Mouse (Mus musculus) forebrain, embryonic 10.5 days (tissue): ENCODE data around the gene Ormdl2. TPM values are rescaled to one million over a fixed set of nuclear protein-coding genes. Genes with fewer than 3 reads are reported as not detected.

Experiments used
- DNase-seq: peaks from one replicate; pipeline ENCODE4 v3.0.0-alpha.2; 2017; ENCODE audit warnings: low spot score; ENCODE audit errors: extremely low spot score
- H3K27ac ChIP-seq: fragments of 300-500 bp; sonication (generic); 2 replicates; pipeline ENCODE4 v1.5.1; 2016; ENCODE audit warnings: mild to moderate bottlenecking
- H3K27me3 ChIP-seq: fragments of 300-500 bp; sonication (generic); 2 replicates; pipeline ENCODE4 v1.6.1; 2016; ENCODE audit warnings: mild to moderate bottlenecking; ENCODE audit not compliant: poor library complexity, severe bottlenecking
- H3K36me3 ChIP-seq: fragments of 300-500 bp; sonication (generic); replicated peaks from 2 replicates; pipeline ENCODE4 v1.6.1; 2016; ENCODE audit warnings: mild to moderate bottlenecking, moderate library complexity
- H3K4me1 ChIP-seq: fragments of 300-500 bp; sonication (generic); 2 replicates; pipeline ENCODE4 v1.6.1; 2016
- H3K4me3 ChIP-seq: fragments of 300-500 bp; sonication (generic); 2 replicates; pipeline ENCODE4 v1.5.1; 2016; ENCODE audit warnings: mild to moderate bottlenecking, moderate library complexity
- H3K9me3 ChIP-seq: fragments of 300-500 bp; sonication (generic); 2 replicates; pipeline ENCODE4 v1.6.1; 2016; ENCODE audit warnings: mild to moderate bottlenecking, moderate library complexity
- WGBS: fragments of 180-500 bp; shearing (Covaris S2); methylation state at CpG from one replicate; pipeline ENCODE4 v1.1.7; 2016; 5-methylcytosine and 5-hydroxymethylcytosine counted together
- polyA plus RNA-seq: library from polyadenylated mRNA; unstranded; fragments of >200 nt; fragmentation: Nextera tagmentation; extraction: Ambion mirVana; gene quantifications from 2 replicates; pipeline ENCODE4 v1.2.1, GENCODE M21; 2016

Gene Ormdl2
- polyA plus RNA-seq, result 88.0 and 92.9 TPM in 2 replicates

DNA sequence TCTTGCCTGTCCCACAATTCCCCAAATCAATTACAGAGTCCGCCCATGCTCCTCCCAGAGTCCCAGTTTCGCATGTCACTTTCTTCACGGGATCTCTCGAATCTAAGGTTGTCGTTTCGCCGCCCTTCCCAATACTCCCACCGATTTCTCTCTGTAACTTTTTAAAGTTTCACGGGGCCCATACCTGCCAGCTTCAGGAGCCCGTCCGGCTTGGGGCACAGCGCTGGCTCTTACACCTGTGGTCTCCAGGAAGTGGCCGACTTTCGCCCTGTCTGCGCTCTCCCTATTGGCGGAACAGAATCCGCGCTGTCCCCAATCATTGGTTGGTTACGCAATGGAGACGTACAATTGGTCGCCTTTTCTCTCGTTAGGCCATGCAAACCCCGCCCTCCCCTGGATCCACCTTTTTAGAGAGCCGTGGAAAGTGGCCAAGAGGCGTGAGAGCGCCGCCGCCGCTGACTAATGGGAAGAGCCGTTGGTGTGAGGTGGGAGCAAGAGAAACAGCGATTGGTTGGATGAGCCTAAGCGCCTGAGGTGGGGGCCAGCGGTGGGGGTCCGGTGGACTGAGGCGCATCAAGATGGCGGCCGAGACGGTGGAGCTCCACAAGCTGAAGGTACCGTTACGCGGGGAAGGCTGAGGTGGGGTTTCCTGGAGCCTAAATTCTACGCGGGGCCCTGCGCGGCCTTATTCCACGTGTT is at the start of gene Ormdl2:
TSS of gene Ormdl2 (minus strand) at position 288 of the 699 bp plus-strand sequence.
- H3K27ac ChIP-seq, result peak within 1 kb of the TSS; percentile 90
- H3K4me1 ChIP-seq, result peaks cover 23% of the 10 kb centered on the region
- peak within 1 kb of the TSS; percentile 79 for H3K4me3 ChIP-seq
- under 1% methylated on average over 46 of the region's 46 CpGs for WGBS
- H3K27me3 ChIP-seq, result no peaks in the 10 kb centered on the region
- H3K9me3 ChIP-seq, result no peaks in the 10 kb centered on the region
- H3K36me3 ChIP-seq, result peaks cover 64% of the 10 kb centered on the region
- peak; percentile 100 for DNase-seq

GRCm38 (mm10) chr10:128870341-128870740 is 48.9 kb upstream of the Ormdl2 start:
- 87% methylated on average over 3 of the region's 3 CpGs for WGBS
- H3K27ac ChIP-seq, result no peak overlapping the region

GRCm38 (mm10) chr10:128866518-128866917 is 45.1 kb upstream of the Ormdl2 start:
- peaks cover 85% of the 10 kb centered on the region for H3K36me3 ChIP-seq
- WGBS, result 92% methylated on average over 1 of the region's 1 CpGs
- H3K27me3 ChIP-seq, result no peaks in the 10 kb centered on the region
- H3K9me3 ChIP-seq, result no peaks in the 10 kb centered on the region
- no peaks in the 10 kb centered on the region for H3K4me1 ChIP-seq
- no peak overlapping the region for H3K4me3 ChIP-seq
- no peak overlapping the region for H3K27ac ChIP-seq
- DNase-seq, result no peak

More at GRCm38 (mm10) chr10:128870341-128870740, 48.9 kb upstream of the Ormdl2 start:
- Histone ChIP-seq H3K9me3 (no peaks in the 10 kb centered on the region), H3K4me1 (no peaks in the 10 kb centered on the region), H3K4me3 (no peak overlapping the region), H3K36me3 (peaks cover 92% of the 10 kb centered on the region), H3K27me3 (no peaks in the 10 kb centered on the region)
- DNase-seq, result no peak

GRCm38 (mm10) chr10:128866042-128866441 is 44.6 kb upstream of the Ormdl2 start:
- Histone ChIP-seq H3K4me3 (no peak overlapping the region), H3K36me3 (peaks cover 85% of the 10 kb centered on the region), H3K27me3 (no peaks in the 10 kb centered on the region), H3K9me3 (no peaks in the 10 kb centered on the region), H3K27ac (no peak overlapping the region), H3K4me1 (no peaks in the 10 kb centered on the region)
- WGBS, result 88% methylated on average over 3 of the region's 3 CpGs
- no peak for DNase-seq

DNA sequence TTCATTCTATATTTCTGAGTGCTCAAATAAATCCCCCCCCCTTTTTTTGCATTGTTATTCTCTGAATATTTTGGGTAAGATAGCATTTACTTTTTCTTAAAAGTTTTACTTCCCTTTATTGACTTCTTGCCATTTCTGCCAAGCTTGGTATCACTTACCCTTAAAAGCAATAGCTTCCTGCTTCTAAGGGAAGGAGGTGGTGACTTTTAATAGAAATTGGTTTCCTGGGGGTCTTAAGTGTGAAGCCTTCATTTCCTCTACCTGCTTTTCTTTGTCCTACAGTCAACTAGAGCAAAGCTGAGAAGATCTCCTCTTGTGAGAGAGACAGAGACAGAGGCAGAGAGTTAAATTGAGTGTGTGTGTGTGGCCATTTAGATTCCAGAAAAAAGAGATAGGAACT is 39.7 kb upstream of the Ormdl2 start:
- no peaks in the 10 kb centered on the region for H3K4me1 ChIP-seq
- H3K4me3 ChIP-seq, result no peak overlapping the region
- H3K27ac ChIP-seq, result no peak overlapping the region
- peaks cover 82% of the 10 kb centered on the region for H3K36me3 ChIP-seq
- no peaks in the 10 kb centered on the region for H3K9me3 ChIP-seq
- no peak for DNase-seq
- no peaks in the 10 kb centered on the region for H3K27me3 ChIP-seq

DNA sequence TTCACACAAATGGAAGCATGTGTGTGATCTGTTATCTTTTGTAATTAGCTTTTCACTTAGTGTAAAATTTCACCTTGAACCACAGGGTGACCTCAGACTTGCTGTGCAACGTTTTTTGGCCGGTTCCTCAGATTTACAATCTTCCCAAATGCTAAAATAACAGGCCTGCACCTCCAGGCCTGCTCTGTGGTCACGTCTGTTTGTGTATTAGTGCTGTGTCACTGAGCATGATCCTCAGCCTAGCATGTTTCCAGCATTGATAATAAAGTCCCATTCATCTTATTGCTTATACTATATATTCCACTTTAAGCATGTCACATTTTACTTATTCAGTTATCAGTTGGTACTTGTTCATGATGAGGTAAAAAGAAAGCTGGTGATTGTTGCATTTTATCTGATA is 28.9 kb upstream of the Ormdl2 start:
- no peak for DNase-seq
- 75% methylated on average over 3 of the region's 3 CpGs for WGBS
- Histone ChIP-seq H3K36me3 (peaks cover 77% of the 10 kb centered on the region), H3K9me3 (no peaks in the 10 kb centered on the region), H3K4me3 (no peak overlapping the region), H3K27me3 (no peaks in the 10 kb centered on the region), H3K27ac (no peak overlapping the region), H3K4me1 (peaks cover 5% of the 10 kb centered on the region)

DNA sequence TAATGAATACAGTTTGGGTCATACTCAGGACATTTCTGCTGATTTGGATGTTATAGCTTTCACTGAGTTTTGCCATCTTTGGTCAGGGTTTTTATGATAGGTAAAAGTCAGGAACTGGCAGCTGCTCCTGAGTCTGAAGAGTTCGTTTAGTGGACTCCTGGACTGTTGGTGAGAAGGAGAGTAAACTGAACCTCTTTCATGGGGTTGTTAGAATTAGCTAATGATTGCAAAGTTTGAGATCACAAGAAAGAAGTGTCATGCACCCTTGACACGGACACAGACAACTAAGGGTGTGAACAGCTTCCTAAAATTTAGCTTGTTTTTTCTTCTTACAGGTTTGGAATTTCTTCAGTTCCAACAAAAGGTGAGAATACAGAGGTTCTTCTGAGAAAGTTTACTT is 27.0 kb upstream of the Ormdl2 start:
- H3K27me3 ChIP-seq, result no peaks in the 10 kb centered on the region
- H3K4me1 ChIP-seq, result peaks cover 11% of the 10 kb centered on the region
- no peak overlapping the region for H3K27ac ChIP-seq
- no peaks in the 10 kb centered on the region for H3K9me3 ChIP-seq
- peaks cover 83% of the 10 kb centered on the region for H3K36me3 ChIP-seq
- WGBS, result 84% methylated on average over 2 of the region's 2 CpGs
- no peak for DNase-seq
- H3K4me3 ChIP-seq, result no peak overlapping the region

DNA sequence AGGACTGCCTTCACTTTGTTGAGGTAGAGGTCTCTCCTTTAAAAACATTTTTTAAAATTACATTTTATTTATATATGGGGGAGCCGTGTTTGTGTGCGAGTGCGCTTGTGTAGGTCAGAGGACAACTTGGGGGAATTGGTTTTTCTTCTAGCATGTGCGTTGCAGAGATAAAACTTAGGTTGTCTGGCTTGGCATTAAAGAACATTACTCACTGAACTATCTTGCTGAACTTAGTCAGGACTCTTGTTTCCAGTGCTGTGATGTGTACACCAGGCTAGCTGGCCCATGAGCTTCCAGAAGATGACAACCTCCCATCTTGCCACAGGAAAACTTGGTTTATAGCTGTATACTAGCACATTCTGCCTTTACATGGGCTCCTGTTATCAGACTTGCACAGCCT is 25.2 kb upstream of the Ormdl2 start:
- Histone ChIP-seq H3K27me3 (no peaks in the 10 kb centered on the region), H3K27ac (no peak overlapping the region), H3K36me3 (peaks cover 84% of the 10 kb centered on the region), H3K4me1 (peaks cover 11% of the 10 kb centered on the region), H3K9me3 (no peaks in the 10 kb centered on the region), H3K4me3 (no peak overlapping the region)
- no peak for DNase-seq
- 96% methylated on average over 4 of the region's 4 CpGs for WGBS

DNA sequence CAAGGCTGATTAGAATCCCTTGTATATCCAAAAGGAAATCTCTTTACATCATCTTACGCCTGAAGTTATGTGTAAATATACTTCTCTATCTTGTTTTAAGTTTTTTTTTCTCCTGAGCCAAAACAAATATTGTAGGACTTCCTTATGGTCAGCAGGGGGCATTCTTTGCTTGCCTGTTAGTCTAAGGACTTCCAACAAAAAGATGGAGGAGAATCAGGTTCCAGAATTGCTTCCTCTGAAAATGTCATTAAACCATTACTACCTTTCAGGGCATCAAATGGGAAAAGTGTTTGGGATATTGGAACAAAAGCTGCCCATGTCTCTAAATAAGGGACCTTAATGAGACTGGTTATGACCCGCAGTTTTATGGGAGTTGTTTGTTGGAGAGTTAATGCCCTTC is 24.1 kb upstream of the Ormdl2 start:
- Histone ChIP-seq H3K27me3 (no peaks in the 10 kb centered on the region), H3K36me3 (peaks cover 85% of the 10 kb centered on the region), H3K9me3 (no peaks in the 10 kb centered on the region), H3K4me3 (no peak overlapping the region), H3K27ac (no peak overlapping the region), H3K4me1 (peaks cover 11% of the 10 kb centered on the region)
- DNase-seq, result no peak
- WGBS, result 64% methylated on average over 2 of the region's 2 CpGs

- Histone ChIP-seq H3K4me1 (peaks cover 11% of the 10 kb centered on the region), H3K27ac (no peak overlapping the region), H3K4me3 (no peak overlapping the region), H3K36me3 (peaks cover 85% of the 10 kb centered on the region), H3K9me3 (no peaks in the 10 kb centered on the region), H3K27me3 (no peaks in the 10 kb centered on the region)
- DNase-seq, result no peak
- 97% methylated on average over 5 of the region's 5 CpGs for WGBS
These were observed 21.8 kb upstream of the Ormdl2 start for GRCm38 (mm10) chr10:128843260-128843659.

DNA sequence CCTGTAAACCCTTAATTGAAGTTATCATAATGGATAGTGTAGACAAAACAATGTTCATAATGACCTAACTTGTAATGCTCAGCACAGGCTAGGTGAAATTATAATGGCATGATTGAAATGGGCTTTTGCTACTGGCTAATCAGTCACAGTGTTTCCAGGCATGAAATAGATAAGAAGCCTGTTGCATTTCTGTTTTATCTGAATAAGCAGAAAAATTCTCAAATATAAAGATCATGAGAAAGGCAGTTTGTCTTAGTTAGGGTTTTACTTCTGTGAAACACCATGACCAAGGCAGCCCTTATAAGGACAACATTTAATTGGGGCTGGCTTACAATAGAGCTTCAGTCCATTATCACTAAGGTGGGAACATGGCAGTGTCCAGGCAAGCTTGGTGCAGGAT is 19.2 kb upstream of the Ormdl2 start:
- H3K4me3 ChIP-seq, result no peak overlapping the region
- H3K36me3 ChIP-seq, result peaks cover 91% of the 10 kb centered on the region
- no peak for DNase-seq
- no peaks in the 10 kb centered on the region for H3K9me3 ChIP-seq
- H3K4me1 ChIP-seq, result peaks cover 6% of the 10 kb centered on the region
- no peaks in the 10 kb centered on the region for H3K27me3 ChIP-seq
- no peak overlapping the region for H3K27ac ChIP-seq

DNA sequence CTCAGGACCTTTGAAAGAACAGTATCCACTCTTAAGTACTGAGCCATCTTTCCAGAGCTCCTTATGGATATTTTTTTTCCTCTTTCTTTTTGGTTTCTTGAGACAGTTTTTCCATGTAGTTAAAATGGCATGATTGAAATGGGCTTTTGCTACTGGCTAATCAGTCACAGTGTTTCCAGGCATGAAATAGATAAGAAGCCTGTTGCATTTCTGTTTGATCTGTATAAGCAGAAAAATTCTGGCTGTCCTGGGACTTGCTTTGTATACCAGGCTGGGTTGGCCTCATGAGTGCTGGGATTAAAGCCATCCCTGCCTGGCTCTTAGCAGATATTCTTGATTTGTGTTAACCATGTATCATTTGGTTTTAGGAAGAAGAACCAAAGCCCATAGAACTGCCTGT is 18.0 kb upstream of the Ormdl2 start:
- DNase-seq, result no peak
- no peaks in the 10 kb centered on the region for H3K9me3 ChIP-seq
- H3K27me3 ChIP-seq, result no peaks in the 10 kb centered on the region
- H3K4me1 ChIP-seq, result no peaks in the 10 kb centered on the region
- H3K4me3 ChIP-seq, result no peak overlapping the region
- H3K36me3 ChIP-seq, result peaks cover 94% of the 10 kb centered on the region
- H3K27ac ChIP-seq, result no peak overlapping the region

DNA sequence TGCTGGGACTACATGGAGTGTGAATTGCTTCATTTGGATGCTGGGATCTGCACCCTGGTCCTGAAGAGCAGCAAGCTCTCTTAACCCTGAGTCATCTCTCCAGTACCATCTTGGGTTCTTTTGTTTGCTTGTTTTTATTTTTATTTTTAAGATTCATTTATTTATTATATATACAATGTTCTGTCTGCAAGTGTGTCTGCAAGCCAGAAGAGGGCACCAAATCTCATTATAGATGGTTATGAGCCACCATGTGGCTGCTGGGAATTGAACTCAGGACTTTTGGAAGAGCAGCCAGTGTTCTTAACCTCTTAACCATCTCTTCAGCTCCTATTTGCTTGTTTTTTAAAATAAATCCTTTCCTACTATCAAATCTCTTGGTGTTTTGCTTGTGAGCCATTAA is 16.0 kb upstream of the Ormdl2 start:
- Histone ChIP-seq H3K4me1 (no peaks in the 10 kb centered on the region), H3K4me3 (no peak overlapping the region), H3K9me3 (no peaks in the 10 kb centered on the region; the same call in 1 of the 2 replicates), H3K27me3 (no peaks in the 10 kb centered on the region), H3K27ac (no peak overlapping the region), H3K36me3 (peaks cover 99% of the 10 kb centered on the region)
- DNase-seq, result no peak

DNA sequence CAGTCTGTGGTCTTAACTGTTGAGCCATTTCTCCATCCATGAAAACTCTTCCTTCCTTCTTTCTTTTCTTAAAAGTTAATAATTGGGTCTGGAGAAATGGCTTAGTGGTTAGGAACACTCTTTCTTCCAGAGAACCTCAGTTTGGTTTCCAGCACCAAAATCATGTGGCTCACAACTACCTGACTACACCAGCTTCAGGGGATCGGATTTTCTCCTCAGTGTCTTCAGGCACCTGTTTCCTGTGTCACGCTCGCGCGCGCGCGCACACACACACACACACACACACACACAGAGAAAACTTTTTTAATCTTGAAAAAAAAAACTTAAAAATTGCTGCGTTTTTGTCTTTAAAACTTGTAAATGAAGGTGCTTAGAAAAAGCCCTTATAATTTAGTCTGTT is 2.4 kb upstream of the Ormdl2 start:
- no peak overlapping the region for H3K27ac ChIP-seq
- H3K4me3 ChIP-seq, result no peak overlapping the region
- no peaks in the 10 kb centered on the region for H3K27me3 ChIP-seq
- H3K9me3 ChIP-seq, result no peaks in the 10 kb centered on the region
- peaks cover 23% of the 10 kb centered on the region for H3K4me1 ChIP-seq
- DNase-seq, result no peak
- WGBS, result 98% methylated on average over 9 of the region's 9 CpGs
- H3K36me3 ChIP-seq, result peaks cover 62% of the 10 kb centered on the region
